Mouse (Mus musculus): ENCODE data around the gene Psmd7.

DNA sequence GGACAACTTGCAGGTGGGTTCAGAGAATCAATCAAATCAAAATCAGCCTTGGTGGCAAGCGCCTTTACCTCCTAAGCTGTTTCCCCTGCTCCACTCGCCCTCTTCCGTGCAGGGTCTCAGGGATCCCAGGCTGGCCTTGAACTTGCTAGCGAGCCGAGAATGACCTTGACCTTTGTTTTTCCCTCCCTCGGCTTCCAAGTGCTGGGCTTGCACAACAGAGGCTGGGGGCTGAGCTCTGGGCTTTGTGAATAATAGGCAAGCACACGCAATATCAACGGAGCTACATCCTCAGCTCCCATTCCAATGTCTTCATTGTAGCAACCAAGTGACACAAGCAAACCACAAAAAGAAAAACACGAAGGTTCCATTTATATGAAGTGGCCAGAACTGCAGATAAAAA lies 26.1 kb downstream of the Psmd7 start:
- TF ChIP-seq GATA1 (IDR thresholded peaks at IDR 0.05; ENCODE audit: low read length) (no peak), TAL1 (IDR thresholded peaks at IDR 0.05; ENCODE audit: low read length) (no peak)

Measured in erythroblast, embryonic 14.5 days (primary cell).